Mouse (Mus musculus): Measurements from ENCODE around the gene Pth.

DNA sequence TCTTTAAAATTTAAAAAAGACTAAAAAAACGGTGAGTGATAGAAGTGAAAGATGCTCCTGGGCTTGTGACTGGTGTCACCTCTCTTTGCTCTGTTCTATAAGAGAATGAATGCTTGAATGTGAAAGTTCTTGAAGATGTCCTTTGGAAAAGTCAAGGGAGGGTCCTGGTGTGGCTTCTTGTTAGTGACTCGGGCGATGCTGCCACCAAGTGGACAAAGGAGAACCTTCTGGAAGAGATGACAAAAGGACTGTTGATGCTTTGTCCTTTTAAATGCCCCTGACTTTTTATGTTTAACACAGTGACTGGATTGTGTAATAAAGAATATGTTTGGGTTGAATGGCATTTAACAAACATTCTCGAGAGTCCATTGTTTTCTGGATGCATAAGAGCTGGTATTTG, 45.9 kb upstream of the Pth start:
- peak; percentile 56; the same call in 1 of the 2 replicates for TF ChIP-seq ZC3H11A (IDR thresholded peaks at IDR 0.05; ENCODE audit: borderline replicate concordance, low read depth, low read length)
- TF ChIP-seq HCFC1 (IDR thresholded peaks at IDR 0.05; ENCODE audit: borderline replicate concordance, insufficient read depth, low read length) = no peak
- no peak for TF ChIP-seq ZNF384 (IDR thresholded peaks at IDR 0.05; ENCODE audit: low read depth, low read length)
- TF ChIP-seq MAFK (IDR thresholded peaks at IDR 0.05; ENCODE audit: insufficient read depth, low read depth, low read length) = no peak

Data from ES-E14 (cell line).